Mouse (Mus musculus): ENCODE measurements at regions not wholly inside any gene's neighbourhood (a gene's known extent, or its start where the extent isn't known, plus 50 kb on each side); places are given as distances from the start of the nearest gene placed in this dataset.

DNA sequence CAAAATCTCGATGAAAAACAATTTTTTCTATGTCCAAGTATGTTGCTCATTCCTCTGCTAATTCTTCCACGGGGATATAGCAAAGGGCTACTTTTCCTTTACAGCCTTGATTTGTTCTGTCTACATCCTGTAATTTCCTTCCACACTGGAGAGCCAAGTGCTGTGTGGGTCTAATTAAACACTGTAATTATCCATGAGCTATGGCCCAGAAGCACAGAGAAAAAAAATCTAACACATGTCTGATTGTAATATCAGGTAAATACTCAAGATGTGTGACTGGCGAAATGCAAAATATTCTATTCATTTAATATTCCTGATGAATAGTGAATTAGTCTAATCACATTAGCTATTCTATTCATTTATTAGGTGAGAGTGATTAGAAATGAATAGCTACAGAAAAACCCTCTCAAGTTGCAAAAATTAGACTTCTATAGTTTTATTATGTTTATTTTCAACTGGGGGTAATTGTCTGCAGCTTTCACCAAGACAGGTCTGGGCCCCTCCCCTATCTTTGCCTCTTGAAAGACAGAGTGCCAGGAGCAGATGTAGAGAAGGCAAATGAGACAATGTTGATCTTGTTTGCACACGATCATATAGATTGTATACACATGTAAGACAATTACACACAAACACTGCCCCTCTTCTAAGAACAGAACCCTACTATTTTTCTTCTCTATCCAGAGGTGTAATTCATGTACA is 274.3 kb downstream of the Sorl1 start:
- TF ChIP-seq CTCF (conservative IDR thresholded peaks at IDR 0.05; ENCODE audit: insufficient read depth, insufficient read length, low read depth, low read length) (no peak), POLR2A (IDR thresholded peaks at IDR 0.05; ENCODE audit: low read depth, low read length) (no peak)
